Mouse (Mus musculus): ENCODE measurements around the gene Dtx4. TPM values are rescaled to one million over a fixed set of nuclear protein-coding genes. Genes with fewer than 3 reads are reported as not detected.

The Dtx4 gene
- 9.6 TPM for polyA plus RNA-seq (2017; shearing (Covaris generic))

DNA sequence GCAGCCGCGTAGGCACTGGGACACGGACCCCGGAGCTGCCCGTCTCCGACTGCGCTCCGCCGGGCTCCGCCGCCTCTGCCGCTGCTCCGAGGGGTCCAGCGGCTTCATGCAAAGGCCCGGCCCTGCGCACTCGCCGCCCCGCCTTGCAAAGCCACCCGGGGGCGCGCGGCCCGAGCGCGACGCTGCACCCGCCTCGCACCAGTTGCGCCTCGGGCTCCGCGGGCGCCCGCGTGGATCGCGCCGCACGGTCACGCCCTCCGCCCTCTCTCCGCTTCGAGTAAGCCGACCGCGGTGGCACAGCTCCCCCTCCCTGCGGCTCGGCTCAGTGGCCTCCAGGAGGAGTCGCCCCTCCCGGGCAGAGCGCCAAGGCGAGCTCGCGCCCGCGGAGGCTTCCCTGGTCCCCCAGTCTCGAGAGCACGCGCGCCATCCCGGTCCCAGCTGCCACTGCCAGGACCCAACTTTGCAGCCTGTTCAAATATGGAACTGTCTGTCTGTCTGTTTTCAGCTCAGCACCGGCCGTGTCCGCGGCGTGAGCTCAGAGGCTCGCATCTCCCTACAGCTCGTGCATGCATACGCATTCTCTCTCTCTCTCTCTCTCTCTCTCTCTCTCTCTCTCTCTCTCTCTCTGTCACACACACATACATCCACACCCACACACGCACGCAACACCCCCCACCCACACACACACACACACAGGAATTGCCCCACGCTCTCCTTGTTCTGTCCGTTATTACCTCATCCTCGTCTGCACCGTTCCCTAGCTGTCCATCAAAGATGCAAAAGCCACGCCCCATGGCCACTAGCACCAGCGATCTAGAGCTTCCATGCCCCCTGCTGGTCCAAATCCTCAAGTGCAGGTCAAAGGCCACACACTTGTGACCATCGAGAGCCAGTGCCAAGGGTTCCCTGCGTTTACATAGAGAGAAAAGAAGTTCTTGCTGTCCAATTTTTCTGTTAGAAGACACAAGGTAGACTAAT, at the start of gene Dtx4:
TSS of gene Dtx4 (minus strand) at position 85 of the 978 bp plus-strand sequence.

GRCm38 (mm10) chr19:12545440-12545839, 44.2 kb upstream of the Dtx4 start, which contains the start of gene Fam111a:
TSS of gene Fam111a (plus strand) at chr19:12545740.

GRCm38 (mm10) chr19:12460282-12461249, 40.7 kb downstream of the Dtx4 start, which contains the start of gene Mpeg1:
TSS of gene Mpeg1 (plus strand) at chr19:12460779.

GRCm38 (mm10) chr19:12427605-12428004, 73.6 kb downstream of the Dtx4 start, which contains the start of gene Pfpl:
TSS of gene Pfpl (plus strand) at chr19:12427905.

DNA sequence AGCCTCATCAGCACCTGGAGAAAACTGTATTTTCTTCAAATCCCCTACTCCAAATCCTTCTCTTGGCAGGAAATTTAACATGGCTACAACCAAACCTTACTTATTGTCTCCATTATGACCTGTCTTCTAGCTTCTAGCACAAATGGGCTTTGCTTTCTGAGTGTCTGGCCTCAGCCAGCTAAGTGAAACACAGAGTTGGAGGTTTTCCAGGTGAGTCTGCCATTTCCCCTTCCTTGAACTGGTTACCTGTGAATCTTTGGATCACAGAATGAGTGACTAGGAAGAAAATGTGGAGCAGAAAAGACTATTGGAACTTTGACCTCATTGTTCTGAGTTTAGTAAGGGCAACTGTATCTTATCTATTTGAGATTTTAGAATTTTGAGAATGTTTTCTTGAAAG, 83.9 kb downstream of the Dtx4 start, which contains the start of gene Olfr1441:
TSS of gene Olfr1441 (plus strand) at position 73 of the 400 bp plus-strand sequence.

Other genes with a start within 250 kb of the Dtx4 start
- gene Olfr235, start 240.4 kb downstream of the Dtx4 start, polyA plus RNA-seq (2017; shearing (Covaris generic)): not detected
- gene Olfr1434, start 221.6 kb downstream of the Dtx4 start, polyA plus RNA-seq (2017; shearing (Covaris generic)): not detected
- not detected for gene Olfr1436, start 202.3 kb downstream of the Dtx4 start, polyA plus RNA-seq (2017; shearing (Covaris generic))
- not detected for gene Olfr1437, start 176.4 kb downstream of the Dtx4 start, polyA plus RNA-seq (2017; shearing (Covaris generic))
- not detected for gene Olfr1438-ps1, start 165.5 kb downstream of the Dtx4 start, polyA plus RNA-seq (2017; shearing (Covaris generic))
- not detected for gene Olfr1440, start 114.2 kb downstream of the Dtx4 start, polyA plus RNA-seq (2017; shearing (Covaris generic))
- not detected for gene Olfr1441, start 84.0 kb downstream of the Dtx4 start, polyA plus RNA-seq (2017; shearing (Covaris generic))
- not detected for gene Pfpl, start 73.5 kb downstream of the Dtx4 start, polyA plus RNA-seq (2017; shearing (Covaris generic))
- 0.96 TPM for gene Mpeg1, start 40.7 kb downstream of the Dtx4 start, polyA plus RNA-seq (2017; shearing (Covaris generic))
- 57.0 TPM for gene Fam111a, start 44.3 kb upstream of the Dtx4 start, polyA plus RNA-seq (2017; shearing (Covaris generic))
- not detected for gene Gm4952, start 98.5 kb upstream of the Dtx4 start, polyA plus RNA-seq (2017; shearing (Covaris generic))
- not detected for gene Glyat, start 131.9 kb upstream of the Dtx4 start, polyA plus RNA-seq (2017; shearing (Covaris generic))
- gene Olfr1442, start 169.0 kb upstream of the Dtx4 start, polyA plus RNA-seq (2017; shearing (Covaris generic)): not detected
- gene Olfr1443, start 176.7 kb upstream of the Dtx4 start, polyA plus RNA-seq (2017; shearing (Covaris generic)): not detected
- not detected for gene Keg1, start 194.3 kb upstream of the Dtx4 start, polyA plus RNA-seq (2017; shearing (Covaris generic))

Data from inflammation-experienced regulatory T-cells, adult 16 weeks (primary cell).